Mouse (Mus musculus) midbrain, postnatal 0 days (tissue): ENCODE measurements around the gene Ssh2. TPM values are rescaled to one million over a fixed set of nuclear protein-coding genes. Genes with fewer than 3 reads are reported as not detected.

Source experiments
- ATAC-seq: fragments of 200-750 bp; cut with Nextera tagmentation; 2 replicates; pipeline ENCODE4 v1.8.0; 2017; ENCODE audit warnings: moderate number of reproducible peaks, mild to moderate bottlenecking, moderate TSS enrichment, moderate library complexity; ENCODE audit not compliant: low FRiP score
- DNase-seq: peaks from one replicate; pipeline ENCODE4 v3.0.0-alpha.2; 2015; ENCODE audit warnings: low spot score
- H3K27ac ChIP-seq: fragments of 300-500 bp; sonication (generic); 2 replicates; pipeline ENCODE4 v1.5.1; 2014; ENCODE audit warnings: low read depth, mild to moderate bottlenecking, low read length, mixed read lengths
- H3K27me3 ChIP-seq: fragments of 300-500 bp; sonication (generic); 2 replicates; pipeline ENCODE4 v1.6.1; 2014; ENCODE audit warnings: low read length, control low read depth, mixed read lengths; ENCODE audit not compliant: insufficient read depth
- H3K36me3 ChIP-seq: fragments of 300-500 bp; sonication (generic); 2 replicates; pipeline ENCODE4 v1.6.1; 2014; ENCODE audit warnings: low read length, control low read depth, mixed read lengths; ENCODE audit not compliant: insufficient read depth
- H3K4me1 ChIP-seq: fragments of 300-500 bp; sonication (generic); 2 replicates; pipeline ENCODE4 v1.6.1; 2014; ENCODE audit warnings: mild to moderate bottlenecking, control low read depth, antibody characterized with exemption, low read length, mixed read lengths; ENCODE audit not compliant: insufficient read depth
- H3K4me2 ChIP-seq: fragments of 300-500 bp; sonication (generic); 2 replicates; pipeline ENCODE4 v1.6.1; 2014; ENCODE audit warnings: low read depth, mild to moderate bottlenecking, low read length, mixed read lengths; ENCODE audit not compliant: poor library complexity, severe bottlenecking
- H3K4me3 ChIP-seq: fragments of 300-500 bp; sonication (generic); 2 replicates; pipeline ENCODE4 v1.5.1; 2014; ENCODE audit warnings: low read depth, mild to moderate bottlenecking, low read length, moderate library complexity
- H3K9ac ChIP-seq: fragments of 300-500 bp; sonication (generic); replicated peaks from 2 replicates; pipeline ENCODE4 v1.6.1; 2014; ENCODE audit warnings: mild to moderate bottlenecking, low read length, moderate library complexity, mixed read lengths; ENCODE audit not compliant: poor library complexity, severe bottlenecking
- H3K9me3 ChIP-seq: fragments of 300-500 bp; sonication (generic); 2 replicates; pipeline ENCODE4 v1.6.1; 2016; ENCODE audit warnings: low read length, control low read depth
- CTCF ChIP-seq: IDR thresholded peaks from 2 replicates; pipeline ENCODE4 v1.5.1; 2016; ENCODE audit warnings: antibody characterized with exemption, mild to moderate bottlenecking
- WGBS: fragments of 180-500 bp; shearing (Covaris S2); extraction: QIAGEN DNeasy Blood & Tissue Kit; methylation state at CpG from one replicate; pipeline ENCODE4 v1.1.7; 2014; 5-methylcytosine and 5-hydroxymethylcytosine counted together
- polyA plus RNA-seq: library from polyadenylated mRNA; unstranded; fragments of >200 nt; fragmentation: Nextera tagmentation; extraction: Ambion mirVana; gene quantifications from 2 replicates; pipeline ENCODE4 v1.2.1, GENCODE M21; 2015
- total RNA-seq: library from RNA; depleted of rRNA; stranded (reverse); fragments of >200 nt; gene quantifications from 2 replicates; pipeline ENCODE4 v1.2.3, GENCODE M21; 2014

Ssh2 gene
- total and polyA plus RNA-seq, 2 experiments from 2014 or later, result 14.5 to 43.2 TPM

DNA sequence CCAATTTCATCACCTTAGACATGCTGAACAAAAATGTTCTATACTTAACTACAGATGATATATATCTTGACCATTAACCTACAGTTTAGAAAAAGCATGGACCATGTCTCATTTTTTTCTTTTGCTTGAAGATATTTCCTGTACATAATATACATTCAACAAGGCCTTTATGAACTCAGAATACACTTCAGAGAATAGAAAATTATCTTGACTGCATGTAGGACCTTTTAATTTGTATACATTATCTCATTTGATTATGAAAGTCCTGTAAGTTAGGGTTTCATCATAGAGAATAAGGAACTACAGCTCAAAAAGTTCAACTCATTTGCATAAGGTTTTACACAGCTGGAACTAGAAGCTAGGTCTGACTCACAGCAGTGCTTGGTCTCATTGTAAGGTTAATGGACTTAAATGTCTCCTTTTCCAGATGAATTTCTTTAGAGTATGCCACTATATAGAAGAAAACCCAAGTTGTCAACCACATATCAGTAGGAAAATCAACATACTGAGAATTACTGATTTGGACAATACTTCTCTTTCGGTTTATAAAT, 1.9 kb upstream of the Ssh2 start:
- no peak overlapping the region for H3K27ac ChIP-seq
- H3K9me3 ChIP-seq, result no peaks in the 10 kb centered on the region
- ATAC-seq (no peak), DNase-seq (no peak)
- no peak for TF ChIP-seq CTCF
- no peak overlapping the region for H3K9ac ChIP-seq
- H3K4me3 ChIP-seq, result no peak overlapping the region
- no peaks in the 10 kb centered on the region for H3K36me3 ChIP-seq
- peaks cover 8% of the 10 kb centered on the region; the same call in 1 of the 2 replicates for H3K4me1 ChIP-seq
- H3K4me2 ChIP-seq, result no peak overlapping the region
- H3K27me3 ChIP-seq, result no peaks in the 10 kb centered on the region
- 96% methylated on average over 1 of the region's 1 CpGs for WGBS

DNA sequence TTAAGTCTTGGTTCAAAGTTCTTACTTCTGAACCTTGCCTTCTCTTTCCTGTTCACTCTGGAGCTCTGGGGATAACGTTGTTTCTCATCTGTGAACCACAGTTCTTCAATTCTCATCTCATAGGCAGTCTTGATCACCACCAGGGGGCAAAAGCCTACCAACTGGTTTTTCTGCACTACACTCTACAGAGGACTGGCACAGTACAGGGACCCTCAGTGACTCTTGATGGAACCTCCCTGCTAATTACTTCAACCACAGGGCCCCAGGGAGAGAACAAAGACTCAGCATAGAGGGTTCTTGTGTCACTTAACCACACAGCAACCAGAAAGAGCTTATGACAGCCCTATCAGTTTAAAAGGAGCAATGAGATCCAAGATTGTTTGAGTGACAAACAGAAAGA, 1.3 kb upstream of the Ssh2 start:
- peak overlapping the region; percentile 71 for H3K4me2 ChIP-seq
- peaks cover 8% of the 10 kb centered on the region; the same call in 1 of the 2 replicates for H3K4me1 ChIP-seq
- H3K4me3 ChIP-seq, result peak overlapping the region; percentile 62; the same call in 1 of the 2 replicates
- H3K9me3 ChIP-seq, result no peaks in the 10 kb centered on the region
- 0% methylated on average over 1 of the region's 1 CpGs for WGBS
- TF ChIP-seq CTCF, result peak; percentile 88
- H3K36me3 ChIP-seq, result no peaks in the 10 kb centered on the region
- ATAC-seq (no peak), DNase-seq (peak; percentile 88)
- no peak overlapping the region for H3K9ac ChIP-seq
- H3K27me3 ChIP-seq, result no peaks in the 10 kb centered on the region
- no peak overlapping the region for H3K27ac ChIP-seq

DNA sequence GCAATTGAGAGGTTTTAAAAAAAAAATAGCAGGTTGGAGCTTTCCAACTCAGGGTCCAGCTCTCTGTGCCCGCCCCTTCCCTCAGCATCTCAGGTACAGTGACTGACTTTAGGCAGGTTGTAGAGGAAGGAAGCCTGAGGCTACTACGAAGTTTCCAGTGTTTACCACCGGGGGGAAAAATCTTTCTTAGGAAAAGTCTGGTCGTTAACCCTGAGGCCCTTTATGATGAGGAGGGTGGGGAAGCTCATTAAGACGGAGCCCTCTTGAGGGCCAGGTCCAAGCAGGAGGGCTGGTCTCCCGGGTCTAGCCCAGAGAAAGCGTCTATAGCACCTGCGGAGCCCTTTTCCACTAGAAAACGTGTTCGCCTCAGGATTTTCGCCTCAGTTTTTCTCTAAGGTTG, 604 bp upstream of the Ssh2 start:
- peak overlapping the region; percentile 62 for H3K4me3 ChIP-seq
- H3K27me3 ChIP-seq, result no peaks in the 10 kb centered on the region
- peak overlapping the region; percentile 71 for H3K4me2 ChIP-seq
- H3K9ac ChIP-seq, result peak overlapping the region; percentile 73
- no peak for TF ChIP-seq CTCF
- H3K4me1 ChIP-seq, result peaks cover 8% of the 10 kb centered on the region; the same call in 1 of the 2 replicates
- peak overlapping the region; percentile 95 for H3K27ac ChIP-seq
- H3K36me3 ChIP-seq, result no peaks in the 10 kb centered on the region
- H3K9me3 ChIP-seq, result no peaks in the 10 kb centered on the region
- ATAC-seq, result peak; percentile 18; the same call in 1 of the 2 replicates
- DNase-seq, result peak; percentile 18
- WGBS, result under 1% methylated on average over 11 of the region's 11 CpGs

DNA sequence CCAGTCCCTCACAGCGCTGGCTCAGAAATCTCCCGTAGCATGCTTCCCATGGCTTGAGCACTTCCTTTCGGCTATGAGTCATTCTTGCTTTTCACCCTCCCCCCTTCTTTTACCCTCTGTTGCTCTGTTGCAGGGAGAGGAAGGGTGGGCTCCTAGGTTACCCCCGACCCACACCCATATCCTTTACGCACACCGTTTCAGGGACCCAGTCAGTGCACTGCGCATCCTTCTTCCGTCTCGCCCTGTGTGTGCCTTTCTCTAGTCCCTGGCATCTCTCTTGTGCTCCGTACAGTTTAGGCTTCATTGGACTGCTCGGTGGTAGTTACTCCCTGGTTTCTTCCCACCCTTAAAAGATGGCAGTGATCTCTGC, 659 bp downstream of the Ssh2 start:
- peak overlapping the region; percentile 71 for H3K4me2 ChIP-seq
- peak overlapping the region; percentile 95 for H3K27ac ChIP-seq
- WGBS, result under 1% methylated on average over 11 of the region's 11 CpGs
- H3K4me3 ChIP-seq, result peak overlapping the region; percentile 62
- peaks cover 8% of the 10 kb centered on the region; the same call in 1 of the 2 replicates for H3K4me1 ChIP-seq
- no peak for TF ChIP-seq CTCF
- H3K9me3 ChIP-seq, result no peaks in the 10 kb centered on the region
- H3K27me3 ChIP-seq, result no peaks in the 10 kb centered on the region
- peak; percentile 82 for ATAC-seq
- H3K9ac ChIP-seq, result peak overlapping the region; percentile 73
- no peaks in the 10 kb centered on the region for H3K36me3 ChIP-seq
- DNase-seq, result peak; percentile 44

DNA sequence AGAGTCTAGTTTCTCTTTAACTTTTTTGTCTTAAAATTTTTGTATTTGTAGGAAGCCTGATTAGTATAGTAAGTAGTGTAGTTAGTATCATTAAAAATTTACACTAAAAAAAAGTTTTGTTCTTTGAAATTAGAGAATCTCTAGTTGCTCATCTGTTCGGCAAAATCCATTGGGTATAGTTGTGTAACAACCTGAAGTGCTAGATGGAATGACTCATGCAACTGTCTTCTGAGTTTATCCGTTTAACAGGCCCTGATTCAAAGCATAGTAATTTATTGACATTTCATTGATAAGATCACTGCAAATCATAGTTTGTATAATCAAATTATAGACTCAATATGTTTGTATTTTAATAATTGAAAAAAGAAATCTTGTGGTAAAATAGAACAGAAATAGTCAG, 14.7 kb downstream of the Ssh2 start:
- no peaks in the 10 kb centered on the region for H3K27me3 ChIP-seq
- no peak overlapping the region for H3K4me3 ChIP-seq
- no peak overlapping the region for H3K4me2 ChIP-seq
- H3K4me1 ChIP-seq, result no peaks in the 10 kb centered on the region
- WGBS, result 86% methylated on average over 2 of the region's 2 CpGs
- H3K36me3 ChIP-seq, result no peaks in the 10 kb centered on the region
- no peak overlapping the region for H3K9ac ChIP-seq
- DNase-seq (no peak), ATAC-seq (no peak)
- H3K27ac ChIP-seq, result no peak overlapping the region
- H3K9me3 ChIP-seq, result no peaks in the 10 kb centered on the region
- TF ChIP-seq CTCF, result no peak

DNA sequence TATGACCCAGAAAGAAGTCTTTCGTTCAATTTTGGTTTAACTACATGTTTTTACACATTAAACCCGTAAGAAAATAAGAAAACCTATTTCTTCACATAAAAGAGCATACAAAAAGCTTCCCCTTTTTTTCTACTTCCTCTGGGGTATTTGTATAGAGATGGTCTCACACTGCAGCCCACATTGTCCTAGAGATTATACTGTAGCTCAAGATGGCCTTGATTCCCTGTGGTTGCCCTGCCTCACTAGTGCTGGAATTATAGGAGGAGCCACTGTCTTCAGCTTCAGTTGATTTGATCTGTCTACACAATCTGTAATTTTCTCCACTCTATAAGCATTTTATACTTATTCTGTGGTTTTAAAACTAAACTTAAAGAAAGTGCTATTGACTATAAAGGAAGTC, 15.4 kb downstream of the Ssh2 start:
- DNase-seq, result no peak
- H3K27ac ChIP-seq, result no peak overlapping the region
- 92% methylated on average over 2 of the region's 2 CpGs for WGBS
- no peak overlapping the region for H3K9ac ChIP-seq
- H3K4me2 ChIP-seq, result no peak overlapping the region
- H3K4me3 ChIP-seq, result no peak overlapping the region
- H3K27me3 ChIP-seq, result no peaks in the 10 kb centered on the region
- no peaks in the 10 kb centered on the region for H3K36me3 ChIP-seq
- no peaks in the 10 kb centered on the region for H3K9me3 ChIP-seq
- TF ChIP-seq CTCF, result no peak
- ATAC-seq, result no peak
- H3K4me1 ChIP-seq, result no peaks in the 10 kb centered on the region
